Mouse (Mus musculus) adrenal gland, postnatal 25 days (tissue): ENCODE data around the gene Platr17. TPM values are rescaled to one million over a fixed set of nuclear protein-coding genes. Genes with fewer than 3 reads are reported as not detected.
"Not testable (repeated sequence)": the region's sequence is repeated elsewhere in the genome, so short reads cannot be mapped to it uniquely, and the experiment has no call there.

Source experiments
- DNase-seq: peaks from one replicate; pipeline ENCODE4 v3.0.0; 2021; ENCODE audit warnings: mixed read lengths
- long read RNA-seq: library from polyadenylated mRNA; stranded (forward); transcript quantifications from one replicate; pipeline ENCODE4 v2.0.0, GENCODE M21; 2021
- total RNA-seq: library from RNA; stranded (reverse); gene quantifications from 2 replicates; pipeline ENCODE4 v1.2.3, GENCODE M21; 2021

Gene Platr17
- not detected in 2 replicates for total RNA-seq
- long read RNA-seq: 0 reads

- not testable (repeated sequence) for DNase-seq
These were observed at the start of gene Platr17 for GRCm38 (mm10) chr17:33904835-33905234. Platr17 (plus strand) TSS chr17:33905135.

GRCm38 (mm10) chr17:33857816-33858215, 47.1 kb upstream of the Platr17 start:
- no peak for DNase-seq

GRCm38 (mm10) chr17:33865330-33866030, 39.5 kb upstream of the Platr17 start:
- DNase-seq: peak; percentile 45

GRCm38 (mm10) chr17:33873537-33873936, 31.4 kb upstream of the Platr17 start, which contains the start of gene Gm7029:
Gm7029 (plus strand) TSS chr17:33873837.
- not testable (repeated sequence) for DNase-seq

GRCm38 (mm10) chr17:33874411-33874810, 30.5 kb upstream of the Platr17 start:
- DNase-seq: peak; percentile 8

- peak; percentile 14 for DNase-seq
These were observed 29.1 kb upstream of the Platr17 start for GRCm38 (mm10) chr17:33875797-33876196.

GRCm38 (mm10) chr17:33884320-33884719, 20.6 kb upstream of the Platr17 start:
- not testable (repeated sequence) for DNase-seq

- DNase-seq: not testable (repeated sequence)
These were observed 17.1 kb upstream of the Platr17 start for GRCm38 (mm10) chr17:33887802-33888201.

- DNase-seq: not testable (repeated sequence)
These were observed 16.7 kb upstream of the Platr17 start for GRCm38 (mm10) chr17:33888230-33888629.

- not testable (repeated sequence) for DNase-seq
These were observed 14.9 kb upstream of the Platr17 start for GRCm38 (mm10) chr17:33889941-33890532.

GRCm38 (mm10) chr17:33890533-33891059, 14.3 kb upstream of the Platr17 start, which contains the start of gene Kifc1:
Kifc1 (minus strand) TSS chr17:33890661.
- DNase-seq: peak; percentile 97

GRCm38 (mm10) chr17:33891357-33891756, 13.6 kb upstream of the Platr17 start:
- no peak for DNase-seq

GRCm38 (mm10) chr17:33891892-33892291, 13.0 kb upstream of the Platr17 start:
- DNase-seq: not testable (repeated sequence)

- DNase-seq: no peak
These were observed 12.5 kb upstream of the Platr17 start for GRCm38 (mm10) chr17:33892429-33892828.

GRCm38 (mm10) chr17:33893011-33893410, 11.9 kb upstream of the Platr17 start:
- not testable (repeated sequence) for DNase-seq

- no peak for DNase-seq
These were observed 7.7 kb upstream of the Platr17 start for GRCm38 (mm10) chr17:33897114-33897794.

- not testable (repeated sequence) for DNase-seq
These were observed 6.7 kb upstream of the Platr17 start for GRCm38 (mm10) chr17:33898193-33898592.

- no peak for DNase-seq
These were observed 5.3 kb upstream of the Platr17 start for GRCm38 (mm10) chr17:33899642-33900041.

- no peak for DNase-seq
These were observed 4.5 kb upstream of the Platr17 start for GRCm38 (mm10) chr17:33900281-33900988.

GRCm38 (mm10) chr17:33900989-33901314, 4.0 kb upstream of the Platr17 start:
- DNase-seq: no peak

- DNase-seq: no peak
These were observed 3.3 kb upstream of the Platr17 start for GRCm38 (mm10) chr17:33901653-33902052.

- no peak for DNase-seq
These were observed 2.9 kb upstream of the Platr17 start for GRCm38 (mm10) chr17:33902079-33902478.
